ENCODE assay signal across 18 mouse cellular contexts in genomic region chr1:164235078-164235477, GRCm38 (mm10). TPM values are rescaled to one million over a fixed set of nuclear protein-coding genes. Genes with fewer than 3 reads are reported as not detected.
DNase-seq lines count a peak whose midpoint lies in the region; ATAC-seq and TF ChIP-seq lines count a peak whose summit lies in the region.
"Had no signal": no experiment of that assay in that cellular context is flagged by ENCODE, and none has a peak within 500 bp of the region (broad histone marks: within the 10 kb centered on the region; RNA-seq: fewer than 3 reads in every experiment).

No protein-coding gene starts in this region.

- DNase-seq in liver, adult 2 months (ENCODE audit: extremely low read depth, low read depth, low spot score) = peak; percentile 96
- no peak for DNase-seq in liver
- DNase-seq in liver, embryonic 14.5 days (ENCODE audit: low read depth in 3 of 3, low spot score in 3 of 3) = peak in 1 of 3 experiments; percentile 20
- no peak for DNase-seq in forebrain, embryonic 14.5 days (ENCODE audit: low spot score)
- no peak for DNase-seq in cerebellum, postnatal 14 days
- DNase-seq: adrenal gland, adult 2 months; adrenal gland, postnatal 25 days; cerebellum, adult 2 months; cerebellum, postnatal 25 days; gastrocnemius, postnatal 10 days; heart, adult 18-20 months; heart, postnatal 10 days; heart, postnatal 4 days had no signal

- H3K36me3 ChIP-seq in liver, adult 2 months (ENCODE audit: control insufficient read depth, insufficient read depth, low read length) = no peaks in the 10 kb centered on the region
- no peaks in the 10 kb centered on the region for H3K36me3 ChIP-seq in liver, embryonic 12.5 days
- no peaks in the 10 kb centered on the region for H3K36me3 ChIP-seq in liver, embryonic 14.5 days (replicated peaks; ENCODE audit: control insufficient read depth, insufficient read depth, low read depth)
- no peaks in the 10 kb centered on the region for H3K36me3 ChIP-seq in forebrain, embryonic 14.5 days (ENCODE audit: control insufficient read depth, insufficient read depth, low read length)
- H3K36me3 ChIP-seq: embryonic facial prominence, embryonic 12.5 days; heart, embryonic 10.5 days; hindbrain, embryonic 12.5 days had no signal

- WGBS in liver, adult 2 months = 15% methylated on average over 7 of the region's 7 CpGs
- WGBS in liver, embryonic 12.5 days (ENCODE audit: insufficient replicate concordance) = 63% methylated on average over 7 of the region's 7 CpGs
- WGBS in liver, embryonic 14.5 days (ENCODE audit: insufficient replicate concordance) = 57% methylated on average over 7 of the region's 7 CpGs
- 68% methylated on average over 7 of the region's 7 CpGs for WGBS in forebrain, embryonic 14.5 days

- H3K27ac ChIP-seq in liver, adult 2 months (replicated peaks; ENCODE audit: insufficient read depth, low read depth, low read length) = peak overlapping the region; percentile 50; the same call in 1 of the 2 replicates
- no peak overlapping the region for H3K27ac ChIP-seq in liver, embryonic 12.5 days
- H3K27ac ChIP-seq in liver, embryonic 14.5 days = no peak overlapping the region
- no peak overlapping the region for H3K27ac ChIP-seq in forebrain, embryonic 14.5 days (ENCODE audit: low read depth, low read length)
- H3K27ac ChIP-seq: embryonic facial prominence, embryonic 12.5 days; heart, embryonic 10.5 days; hindbrain, embryonic 12.5 days had no signal

- no peaks in the 10 kb centered on the region for H3K79me2 ChIP-seq in liver, adult 2 months (ENCODE audit: control insufficient read depth, insufficient read depth, low read length)

- H3K4me1 ChIP-seq in liver, adult 2 months (ENCODE audit: control insufficient read depth, insufficient read depth, low read length) = peaks cover 6% of the 10 kb centered on the region; the same call in 1 of the 2 replicates
- peaks cover 3% of the 10 kb centered on the region; the same call in 1 of the 2 replicates for H3K4me1 ChIP-seq in liver, embryonic 12.5 days
- H3K4me1 ChIP-seq in liver, embryonic 14.5 days (replicated peaks; ENCODE audit: control insufficient read depth in 2 of 2, insufficient read depth in 2 of 2, low read length in 1 of 2) = peaks cover 0 to 3% of the 10 kb centered on the region in 2 experiments; a peak in 1 of 4 replicates
- H3K4me1 ChIP-seq in forebrain, embryonic 14.5 days (ENCODE audit: control insufficient read depth, insufficient read depth, low read length) = no peaks in the 10 kb centered on the region
- H3K4me1 ChIP-seq: embryonic facial prominence, embryonic 12.5 days; heart, embryonic 10.5 days; hindbrain, embryonic 12.5 days had no signal

- no peaks in the 10 kb centered on the region for H3K27me3 ChIP-seq in liver, adult 2 months (ENCODE audit: control insufficient read depth, insufficient read depth, low read length)
- H3K27me3 ChIP-seq in liver, embryonic 12.5 days (replicated peaks) = no peaks in the 10 kb centered on the region
- H3K27me3 ChIP-seq in liver, embryonic 14.5 days (ENCODE audit: control insufficient read depth, insufficient read depth, low read length) = no peaks in the 10 kb centered on the region
- H3K27me3 ChIP-seq in forebrain, embryonic 14.5 days (replicated peaks; ENCODE audit: control insufficient read depth, insufficient read depth, low read length) = no peaks in the 10 kb centered on the region
- H3K27me3 ChIP-seq: embryonic facial prominence, embryonic 12.5 days; hindbrain, embryonic 12.5 days had no signal

- no peak for TF ChIP-seq CTCF in liver, adult 2 months (IDR thresholded peaks at IDR 0.05; ENCODE audit: low read depth, low read length)
- TF ChIP-seq CTCF in liver, embryonic 14.5 days (IDR thresholded peaks at IDR 0.05; ENCODE audit: low read depth) = no peak

- ATAC-seq in liver, embryonic 12.5 days = peak; percentile 52; the same call in 1 of the 2 replicates
- ATAC-seq in liver, embryonic 14.5 days (ENCODE audit: insufficient read depth) = peak; percentile 54; the same call in 1 of the 2 replicates
- ATAC-seq in forebrain, embryonic 14.5 days = no peak
- ATAC-seq: forebrain, embryonic 16.5 days had no signal

- no peak overlapping the region for H3K4me2 ChIP-seq in liver, embryonic 12.5 days
- H3K4me2 ChIP-seq in liver, embryonic 14.5 days (ENCODE audit: low read depth) = no peak overlapping the region
- H3K4me2 ChIP-seq in forebrain, embryonic 14.5 days (ENCODE audit: low read length) = no peak overlapping the region
- H3K4me2 ChIP-seq: embryonic facial prominence, embryonic 12.5 days; hindbrain, embryonic 12.5 days had no signal

- no peak overlapping the region for H3K4me3 ChIP-seq in liver, adult 2 months (ENCODE audit: insufficient read depth, low read depth, low read length)
- no peak overlapping the region for H3K4me3 ChIP-seq in liver, embryonic 12.5 days
- no peak overlapping the region for H3K4me3 ChIP-seq in liver, embryonic 14.5 days (ENCODE audit: insufficient read depth in 1 of 2, low read depth in 2 of 2, low read length in 2 of 2)
- no peak overlapping the region for H3K4me3 ChIP-seq in forebrain, embryonic 14.5 days (ENCODE audit: low read depth, low read length)
- H3K4me3 ChIP-seq: embryonic facial prominence, embryonic 12.5 days; heart, embryonic 10.5 days; hindbrain, embryonic 12.5 days had no signal

- TF ChIP-seq EP300 in liver, embryonic 14.5 days (IDR thresholded peaks at IDR 0.05; ENCODE audit: low read depth) = no peak

- TF ChIP-seq POLR2A in liver, adult 2 months (IDR thresholded peaks at IDR 0.05; ENCODE audit: extremely low read depth, insufficient read depth, low read length) = no peak

- no peaks in the 10 kb centered on the region for H3K9me3 ChIP-seq in liver, embryonic 12.5 days (replicated peaks)
- no peaks in the 10 kb centered on the region for H3K9me3 ChIP-seq in liver, embryonic 14.5 days (ENCODE audit: control insufficient read depth, low read length)
- no peaks in the 10 kb centered on the region for H3K9me3 ChIP-seq in forebrain, embryonic 14.5 days (replicated peaks; ENCODE audit: control insufficient read depth, low read length)
- H3K9me3 ChIP-seq: embryonic facial prominence, embryonic 12.5 days; heart, embryonic 10.5 days; hindbrain, embryonic 12.5 days had no signal

- H3K9ac ChIP-seq in liver, adult 2 months (ENCODE audit: low read depth, low read length) = no peak overlapping the region
- no peak overlapping the region for H3K9ac ChIP-seq in liver, embryonic 12.5 days
- no peak overlapping the region for H3K9ac ChIP-seq in liver, embryonic 14.5 days (replicated peaks)
- no peak overlapping the region for H3K9ac ChIP-seq in forebrain, embryonic 14.5 days (ENCODE audit: low read length)
- H3K9ac ChIP-seq: embryonic facial prominence, embryonic 12.5 days; hindbrain, embryonic 12.5 days had no signal

RNA-seq across cellular contexts. Expression of gene Slc19a2, which starts 13.8 kb away (rescaled TPM):
- 96.1 and 121 TPM in 2 replicates for total RNA-seq in liver, adult 2 months (2014; rRNA removed)
- 84.5 and 86.9 TPM in 2 replicates for polyA plus RNA-seq in liver, adult 2 months (2012; rRNA removed)
- polyA plus RNA-seq in liver, embryonic 12.5 days (2016; fragmentation: Nextera tagmentation; extraction: Ambion mirVana) = 24.9 and 26.6 TPM in 2 replicates
- 12.8 and 13.0 TPM in 2 replicates for polyA plus RNA-seq in liver, embryonic 14.5 days (2012; rRNA removed)
- 19.6 and 19.8 TPM in 2 replicates for polyA plus RNA-seq in liver, embryonic 14.5 days (2014; fragmentation: Nextera tagmentation; extraction: Ambion mirVana)
- polyA plus RNA-seq in forebrain, embryonic 14.5 days (2014; fragmentation: Nextera tagmentation; extraction: Ambion mirVana) = 6.7 and 7.2 TPM in 2 replicates

RNA-seq across cellular contexts. Expression of gene Ccdc181, which starts 40.3 kb away (rescaled TPM):
- 2.5 and 3.9 TPM in 2 replicates for total RNA-seq in liver, adult 2 months (2014; rRNA removed)
- 0.91 and 1.1 TPM in 2 replicates for polyA plus RNA-seq in liver, adult 2 months (2012; rRNA removed)
- polyA plus RNA-seq in liver, embryonic 12.5 days (2016; fragmentation: Nextera tagmentation; extraction: Ambion mirVana) = 5.2 and 5.3 TPM in 2 replicates
- polyA plus RNA-seq in liver, embryonic 14.5 days (2012; rRNA removed) = 0.80 and 1.8 TPM in 2 replicates
- 2.3 and 3.7 TPM in 2 replicates for polyA plus RNA-seq in liver, embryonic 14.5 days (2014; fragmentation: Nextera tagmentation; extraction: Ambion mirVana)
- polyA plus RNA-seq in forebrain, embryonic 14.5 days (2014; fragmentation: Nextera tagmentation; extraction: Ambion mirVana) = 20.8 and 23.9 TPM in 2 replicates
